Mouse (Mus musculus) kidney, embryonic 15.5 days (tissue): ENCODE measurements around the gene Dpf2. TPM values are rescaled to one million over a fixed set of nuclear protein-coding genes. Genes with fewer than 3 reads are reported as not detected.

Experiments used
- ATAC-seq: fragments of 200-750 bp; cut with Nextera tagmentation; replicated peaks from 2 replicates; pipeline ENCODE4 v1.8.0; 2017; ENCODE audit warnings: moderate TSS enrichment; ENCODE audit not compliant: low FRiP score
- H3K27ac ChIP-seq: fragments of 300-500 bp; sonication (generic); 2 replicates; pipeline ENCODE4 v1.5.1; 2015; ENCODE audit warnings: mild to moderate bottlenecking, inconsistent platforms
- H3K27me3 ChIP-seq: fragments of 300-500 bp; sonication (generic); 2 replicates; pipeline ENCODE4 v1.6.1; 2015; ENCODE audit warnings: inconsistent platforms
- H3K36me3 ChIP-seq: fragments of 300-500 bp; sonication (generic); 2 replicates; pipeline ENCODE4 v1.6.1; 2015; ENCODE audit warnings: inconsistent platforms
- H3K4me1 ChIP-seq: fragments of 300-500 bp; sonication (generic); 2 replicates; pipeline ENCODE4 v1.6.1; 2015; ENCODE audit warnings: inconsistent platforms
- H3K4me2 ChIP-seq: fragments of 300-500 bp; sonication (generic); 2 replicates; pipeline ENCODE4 v1.6.1; 2015; ENCODE audit warnings: moderate library complexity, mild to moderate bottlenecking, inconsistent platforms
- H3K4me3 ChIP-seq: fragments of 300-500 bp; sonication (generic); replicated peaks from 2 replicates; pipeline ENCODE4 v1.5.1; 2015; ENCODE audit warnings: mild to moderate bottlenecking, inconsistent platforms
- H3K9ac ChIP-seq: fragments of 300-500 bp; sonication (generic); 2 replicates; pipeline ENCODE4 v1.6.1; 2015; ENCODE audit warnings: mild to moderate bottlenecking, inconsistent platforms
- H3K9me3 ChIP-seq: fragments of 300-500 bp; sonication (generic); replicated peaks from 2 replicates; pipeline ENCODE4 v1.6.1; 2016; ENCODE audit warnings: inconsistent platforms
- WGBS: fragments of 180-500 bp; shearing (Covaris S2); methylation state at CpG from one replicate; pipeline ENCODE4 v1.1.7; 2015; ENCODE audit warnings: mixed read lengths; 5-methylcytosine and 5-hydroxymethylcytosine counted together
- polyA plus RNA-seq: library from polyadenylated mRNA; unstranded; fragments of >200 nt; fragmentation: Nextera tagmentation; extraction: Ambion mirVana; gene quantifications from 2 replicates; pipeline ENCODE4 v1.2.1, GENCODE M21; 2015

Dpf2 gene
- polyA plus RNA-seq, 1 experiment from 2014 or later, result 178 TPM

GRCm38 (mm10) chr19:5850860-5851259, 62.0 kb downstream of the Dpf2 start:
- H3K4me2 ChIP-seq, result no peak overlapping the region
- no peak for ATAC-seq
- H3K4me1 ChIP-seq, result peaks cover 48% of the 10 kb centered on the region

GRCm38 (mm10) chr19:5849843-5850527, 62.8 kb downstream of the Dpf2 start:
- H3K9me3 ChIP-seq, result no peaks in the 10 kb centered on the region
- no peaks in the 10 kb centered on the region for H3K27me3 ChIP-seq
- H3K4me3 ChIP-seq, result 0 out of 2 replicates have a peak overlapping the region, but pooled peaks have one; percentile 2
- peak overlapping the region; percentile 60 for H3K4me2 ChIP-seq
- peaks cover 55% of the 10 kb centered on the region for H3K4me1 ChIP-seq
- H3K9ac ChIP-seq, result no peak overlapping the region
- H3K27ac ChIP-seq, result peak overlapping the region; percentile 98
- 27% methylated on average over 11 of the region's 11 CpGs for WGBS
- peak; percentile 37; the same call in 1 of the 2 replicates for ATAC-seq
- peaks cover 35% of the 10 kb centered on the region for H3K36me3 ChIP-seq

More at GRCm38 (mm10) chr19:5850860-5851259, 62.0 kb downstream of the Dpf2 start:
- 86% methylated on average over 3 of the region's 3 CpGs for WGBS
- Histone ChIP-seq H3K36me3 (peaks cover 44% of the 10 kb centered on the region), H3K27me3 (no peaks in the 10 kb centered on the region), H3K9me3 (no peaks in the 10 kb centered on the region), H3K9ac (no peak overlapping the region), H3K27ac (no peak overlapping the region), H3K4me3 (no peak overlapping the region)

DNA sequence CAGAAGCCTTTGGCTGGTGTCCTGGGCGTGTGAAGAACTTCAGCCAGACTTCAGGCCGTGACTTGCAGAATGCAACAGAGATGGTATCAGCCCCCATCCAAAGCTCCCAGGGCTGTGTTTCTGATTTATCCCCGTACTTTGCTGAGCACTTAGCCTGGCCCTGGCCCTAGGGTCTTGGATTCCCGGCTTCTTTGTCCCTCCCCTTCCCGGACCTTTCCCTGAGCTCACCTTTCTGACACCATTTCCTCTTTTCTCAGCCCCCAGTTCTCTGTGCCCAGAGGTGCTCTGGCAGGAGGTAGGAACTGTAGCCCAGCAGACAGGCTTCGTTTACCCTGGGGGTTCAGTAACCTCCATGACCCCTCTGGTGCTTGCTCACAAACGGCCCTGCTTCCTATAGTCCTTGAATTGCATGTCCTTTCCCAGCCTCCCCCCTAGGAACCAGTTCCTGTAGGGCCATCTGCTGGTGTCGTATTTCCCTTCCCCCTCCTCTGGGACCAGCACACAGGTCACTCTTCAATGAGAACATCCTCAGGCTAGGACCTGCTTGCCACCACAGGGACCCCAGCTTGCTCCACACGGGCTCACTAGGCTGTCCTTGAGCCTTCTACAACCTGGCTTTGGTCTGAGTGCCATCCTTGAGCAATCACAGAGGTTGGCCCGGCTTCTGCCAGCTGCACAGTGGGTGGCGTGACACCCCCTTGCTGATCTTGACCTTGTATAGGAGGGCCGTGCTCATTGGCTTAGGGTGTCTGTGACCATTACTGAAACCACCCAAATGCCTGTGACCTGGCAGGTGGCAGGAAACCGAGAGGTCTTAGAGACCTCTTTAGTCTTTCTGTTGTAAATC, 63.8 kb downstream of the Dpf2 start:
- no peak for ATAC-seq
- Histone ChIP-seq H3K4me1 (peaks cover 64% of the 10 kb centered on the region), H3K27ac (peak overlapping the region; percentile 98), H3K9me3 (no peaks in the 10 kb centered on the region), H3K36me3 (peaks cover 28% of the 10 kb centered on the region), H3K27me3 (no peaks in the 10 kb centered on the region), H3K4me2 (peak overlapping the region; percentile 60), H3K9ac (peak overlapping the region; percentile 29), H3K4me3 (peak overlapping the region; percentile 7)
- WGBS, result 11% methylated on average over 13 of the region's 13 CpGs

DNA sequence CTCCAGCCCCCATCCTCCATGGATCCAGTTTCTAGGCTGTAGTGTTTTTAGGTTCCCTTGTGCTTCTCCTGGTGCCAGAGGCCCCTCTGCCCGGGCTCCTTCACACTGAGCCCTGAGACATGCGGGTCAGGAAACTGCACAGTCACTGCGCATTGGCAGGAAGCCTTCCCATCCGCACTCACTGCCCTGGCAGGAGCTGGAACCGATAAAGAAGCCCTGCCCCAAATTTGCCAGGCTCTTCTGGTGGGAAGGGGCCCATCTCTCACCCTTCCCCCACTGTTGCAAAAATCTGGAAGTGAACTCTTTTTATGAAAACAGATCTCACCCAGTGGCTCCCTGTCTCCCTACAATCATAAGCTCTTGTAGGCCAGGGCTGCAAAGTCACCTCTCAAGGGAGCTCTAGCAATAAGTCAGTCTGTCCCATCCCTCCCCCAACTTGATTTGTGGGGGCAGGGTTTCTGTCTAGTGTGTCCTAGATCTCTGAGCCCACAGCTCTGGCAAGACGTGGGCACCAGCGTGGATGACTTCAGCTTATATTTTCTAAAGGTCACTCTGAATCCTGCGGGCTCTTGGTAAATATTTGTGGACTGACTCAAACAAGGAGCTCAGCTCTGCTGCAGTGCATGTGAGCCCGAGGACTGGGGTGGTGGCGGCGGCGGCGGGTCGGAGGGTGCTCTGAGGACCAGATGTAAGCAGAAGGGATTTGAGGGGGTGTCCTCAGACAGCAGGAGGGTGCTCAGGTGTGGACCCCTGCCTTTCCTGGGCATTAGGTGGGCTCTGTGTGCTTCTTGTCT, 64.6 kb downstream of the Dpf2 start:
- peak overlapping the region; percentile 98 for H3K27ac ChIP-seq
- no peaks in the 10 kb centered on the region for H3K9me3 ChIP-seq
- no peaks in the 10 kb centered on the region for H3K27me3 ChIP-seq
- 22% methylated on average over 14 of the region's 14 CpGs for WGBS
- H3K4me2 ChIP-seq, result peak overlapping the region; percentile 60
- no peak for ATAC-seq
- H3K4me1 ChIP-seq, result peaks cover 72% of the 10 kb centered on the region
- H3K4me3 ChIP-seq, result peak overlapping the region; percentile 7
- peaks cover 24% of the 10 kb centered on the region for H3K36me3 ChIP-seq
- H3K9ac ChIP-seq, result peak overlapping the region; percentile 19; the same call in 1 of the 2 replicates

DNA sequence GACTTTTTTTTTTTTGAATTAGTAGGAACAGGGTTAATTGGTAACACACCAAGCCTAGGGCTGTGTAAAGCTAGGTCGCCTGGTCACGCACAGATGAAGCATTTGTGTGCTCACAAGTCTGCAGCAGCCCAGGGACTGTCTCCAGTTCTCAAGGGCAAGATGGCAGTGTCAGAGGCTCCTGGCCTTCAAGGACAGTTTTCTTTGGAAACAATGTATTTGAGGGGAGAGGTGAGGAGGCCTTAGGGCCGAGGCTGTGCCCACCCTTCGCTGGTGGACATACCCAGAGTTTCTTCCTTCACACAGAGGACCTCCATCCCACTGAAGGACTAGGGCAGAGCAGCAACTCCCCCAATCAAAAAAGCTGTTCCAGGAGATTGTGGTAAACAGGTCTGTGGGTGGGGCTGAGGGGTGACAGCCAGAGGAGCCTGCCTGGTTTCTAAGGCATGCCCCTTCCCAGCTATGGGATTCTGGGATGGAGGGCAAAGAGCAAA, 65.5 kb downstream of the Dpf2 start:
- Histone ChIP-seq H3K9me3 (no peaks in the 10 kb centered on the region), H3K36me3 (peaks cover 15% of the 10 kb centered on the region), H3K4me3 (peak overlapping the region; percentile 41; the same call in 1 of the 2 replicates), H3K27me3 (no peaks in the 10 kb centered on the region), H3K9ac (peak overlapping the region; percentile 19; the same call in 1 of the 2 replicates), H3K27ac (peak overlapping the region; percentile 98), H3K4me2 (peak overlapping the region; percentile 60), H3K4me1 (peaks cover 81% of the 10 kb centered on the region)
- ATAC-seq, result no peak
- WGBS, result 40% methylated on average over 4 of the region's 4 CpGs

DNA sequence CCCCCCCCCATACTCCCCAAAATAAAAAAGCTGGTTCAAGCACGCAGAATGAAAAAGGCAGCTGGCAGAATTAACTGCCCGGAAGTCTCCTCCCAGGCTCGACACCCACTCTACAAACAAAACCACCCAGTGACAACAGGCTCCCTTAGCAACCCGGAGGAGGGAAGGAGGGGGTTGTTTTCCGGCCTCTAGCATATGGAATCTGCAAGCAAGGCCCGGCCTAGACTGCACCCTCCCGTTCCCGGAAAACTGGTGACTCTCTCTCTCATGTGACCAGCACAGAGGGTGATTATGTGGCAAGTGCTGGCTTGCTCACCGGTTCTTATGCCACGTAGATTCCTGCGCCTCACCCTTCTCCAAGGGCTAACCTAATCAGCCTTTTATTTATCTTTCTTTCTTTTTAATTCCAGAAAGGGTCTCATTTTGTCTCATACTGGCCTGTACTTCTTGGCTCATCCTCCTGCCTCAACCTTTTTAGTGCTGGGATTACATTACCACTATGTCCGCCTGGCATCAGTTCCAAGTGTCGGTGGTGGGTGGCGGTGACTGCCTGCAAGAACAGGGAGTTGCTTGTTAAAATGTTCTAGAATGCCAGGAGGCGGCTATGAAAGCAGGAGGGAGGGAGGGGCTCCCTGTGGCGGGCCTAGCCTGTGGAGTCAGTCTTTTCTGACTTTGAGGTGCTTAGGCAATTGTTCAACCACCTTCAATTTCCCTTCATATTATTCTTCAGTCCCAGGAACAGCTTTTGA, 66.1 kb downstream of the Dpf2 start:
- H3K9me3 ChIP-seq, result no peaks in the 10 kb centered on the region
- H3K4me3 ChIP-seq, result peak overlapping the region; percentile 41
- 3% methylated on average over 16 of the region's 16 CpGs for WGBS
- H3K36me3 ChIP-seq, result peaks cover 9% of the 10 kb centered on the region
- peak overlapping the region; percentile 98 for H3K27ac ChIP-seq
- ATAC-seq, result peak; percentile 75
- H3K4me1 ChIP-seq, result peaks cover 87% of the 10 kb centered on the region
- H3K4me2 ChIP-seq, result peak overlapping the region; percentile 60
- peak overlapping the region; percentile 19 for H3K9ac ChIP-seq
- H3K27me3 ChIP-seq, result no peaks in the 10 kb centered on the region

Other genes with a start within 250 kb of the Dpf2 start
- 30.8 and 39.8 TPM in 2 replicates for gene Sipa1, start 249.3 kb downstream of the Dpf2 start, polyA plus RNA-seq
- 42.6 and 43.2 TPM in 2 replicates for gene Map3k11, start 224.3 kb downstream of the Dpf2 start, polyA plus RNA-seq
- 22.2 and 30.1 TPM in 2 replicates for gene Pcnx3, start 224.1 kb downstream of the Dpf2 start, polyA plus RNA-seq
- 0.15 and 0.38 TPM in 2 replicates for gene Kcnk7, start 208.6 kb downstream of the Dpf2 start, polyA plus RNA-seq
- gene Ehbp1l1, start 186.7 kb downstream of the Dpf2 start, polyA plus RNA-seq, result 20.5 and 25.9 TPM in 2 replicates
- 89.0 and 91.4 TPM in 2 replicates for gene Fam89b, start 183.4 kb downstream of the Dpf2 start, polyA plus RNA-seq
- 18.5 and 18.8 TPM in 2 replicates for gene Ltbp3, start 172.1 kb downstream of the Dpf2 start, polyA plus RNA-seq
- 69.6 and 76.0 TPM in 2 replicates for gene Scyl1, start 141.6 kb downstream of the Dpf2 start, polyA plus RNA-seq
- 40.2 and 43.1 TPM in 2 replicates for gene Frmd8, start 37.7 kb downstream of the Dpf2 start, polyA plus RNA-seq
- 8.1 and 8.5 TPM in 2 replicates for gene Slc25a45, start 35.2 kb downstream of the Dpf2 start, polyA plus RNA-seq
- gene Tigd3, start 18.9 kb downstream of the Dpf2 start, polyA plus RNA-seq, result 4.2 and 4.7 TPM in 2 replicates
- gene Cdc42ep2, start 11.8 kb upstream of the Dpf2 start, polyA plus RNA-seq, result 13.4 and 15.5 TPM in 2 replicates
- gene Pola2, start 51.2 kb upstream of the Dpf2 start, polyA plus RNA-seq, result 75.3 and 83.2 TPM in 2 replicates
- not detected in 2 replicates for gene Slc22a20, start 73.1 kb upstream of the Dpf2 start, polyA plus RNA-seq
- gene Capn1, start 102.9 kb upstream of the Dpf2 start, polyA plus RNA-seq, result 8.4 and 11.1 TPM in 2 replicates
- 35.6 and 38.5 TPM in 2 replicates for gene Syvn1, start 133.6 kb upstream of the Dpf2 start, polyA plus RNA-seq
- gene Mrpl49, start 144.8 kb upstream of the Dpf2 start, polyA plus RNA-seq, result 77.9 and 81.6 TPM in 2 replicates
- 741 and 838 TPM in 2 replicates for gene Fau, start 144.8 kb upstream of the Dpf2 start, polyA plus RNA-seq
- gene Znhit2, start 148.2 kb upstream of the Dpf2 start, polyA plus RNA-seq, result 33.0 and 33.2 TPM in 2 replicates
- gene Tm7sf2, start 155.4 kb upstream of the Dpf2 start, polyA plus RNA-seq, result 23.6 and 24.9 TPM in 2 replicates
- gene Vps51, start 164.2 kb upstream of the Dpf2 start, polyA plus RNA-seq, result 70.3 and 78.5 TPM in 2 replicates
- not detected in 2 replicates for gene Tmem262, start 167.0 kb upstream of the Dpf2 start, polyA plus RNA-seq
- 1.6 and 2.0 TPM in 2 replicates for gene Gm28374, start 169.2 kb upstream of the Dpf2 start, polyA plus RNA-seq
- gene Zfpl1, start 171.9 kb upstream of the Dpf2 start, polyA plus RNA-seq, result 73.7 and 79.5 TPM in 2 replicates
- 44.8 and 45.8 TPM in 2 replicates for gene Cdca5, start 172.0 kb upstream of the Dpf2 start, polyA plus RNA-seq
- 0.34 and 0.55 TPM in 2 replicates for gene AC131692.1, start 181.4 kb upstream of the Dpf2 start, polyA plus RNA-seq
- gene Naaladl1, start 192.8 kb upstream of the Dpf2 start, polyA plus RNA-seq, result 0.51 and 0.54 TPM in 2 replicates
- 44.0 and 47.2 TPM in 2 replicates for gene Sac3d1, start 205.6 kb upstream of the Dpf2 start, polyA plus RNA-seq
- 32.3 and 34.2 TPM in 2 replicates for gene Snx15, start 215.3 kb upstream of the Dpf2 start, polyA plus RNA-seq
- 0.52 and 0.54 TPM in 2 replicates for gene Batf2, start 228.0 kb upstream of the Dpf2 start, polyA plus RNA-seq
- gene Arl2, start 228.5 kb upstream of the Dpf2 start, polyA plus RNA-seq, result 103 and 113 TPM in 2 replicates